Comparison of ENCODE assay signal across 8 mouse cellular contexts in the genomic region with DNA sequence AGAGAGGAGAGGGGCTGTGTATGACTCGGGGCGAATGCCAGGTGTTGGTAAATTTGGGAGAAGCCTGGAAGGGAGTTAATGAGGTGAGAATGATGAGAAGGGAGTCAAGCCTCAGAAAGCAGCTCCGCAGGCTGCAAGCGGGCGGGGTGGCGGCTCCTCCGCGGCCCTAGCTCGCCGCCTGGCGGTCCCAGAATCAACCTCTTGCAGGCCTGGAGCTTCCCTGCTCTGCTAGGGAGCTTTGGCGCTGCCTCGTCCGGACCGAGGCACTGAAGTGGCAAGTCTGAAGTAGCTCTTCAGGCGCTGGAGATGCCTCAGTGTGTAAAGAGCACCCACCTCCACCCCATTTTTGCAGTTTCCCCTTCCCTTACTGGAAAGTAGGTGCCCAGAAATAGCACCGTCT. TPM values are rescaled to one million over a fixed set of nuclear protein-coding genes. Genes with fewer than 3 reads are reported as not detected.
DNase-seq lines count a peak whose midpoint lies in the region; ATAC-seq and TF ChIP-seq lines count a peak whose summit lies in the region.

No protein-coding gene starts in this region.

- no peaks in the 10 kb centered on the region for H3K9me3 ChIP-seq in forebrain, embryonic 11.5 days (ENCODE audit: control insufficient read depth, low read length)
- no peaks in the 10 kb centered on the region for H3K9me3 ChIP-seq in heart, embryonic 15.5 days (replicated peaks)
- no peaks in the 10 kb centered on the region for H3K9me3 ChIP-seq in liver, embryonic 14.5 days (ENCODE audit: control insufficient read depth, low read length)
- no peaks in the 10 kb centered on the region for H3K9me3 ChIP-seq in neural tube, embryonic 13.5 days

- H3K27me3 ChIP-seq in forebrain, embryonic 11.5 days (ENCODE audit: control insufficient read depth, insufficient read depth, low read length), result peaks cover 85% of the 10 kb centered on the region
- H3K27me3 ChIP-seq in heart, embryonic 15.5 days, result peaks cover 42% of the 10 kb centered on the region
- peaks cover 85% of the 10 kb centered on the region for H3K27me3 ChIP-seq in liver, embryonic 14.5 days (ENCODE audit: control insufficient read depth, insufficient read depth, low read length)
- H3K27me3 ChIP-seq in neural tube, embryonic 13.5 days, result peaks cover 91% of the 10 kb centered on the region

- ATAC-seq in forebrain, embryonic 11.5 days (replicated peaks; ENCODE audit: low FRiP score), result peak; percentile 66
- peak; percentile 44; the same call in 1 of the 2 replicates for ATAC-seq in heart, embryonic 15.5 days (replicated peaks; ENCODE audit: insufficient number of reproducible peaks, insufficient read depth, low FRiP score, low read depth)
- ATAC-seq in liver, embryonic 14.5 days (ENCODE audit: insufficient read depth), result peak; percentile 45; the same call in 1 of the 2 replicates
- peak; percentile 78 for ATAC-seq in neural tube, embryonic 13.5 days (ENCODE audit: low read depth)

- H3K36me3 ChIP-seq in forebrain, embryonic 11.5 days (ENCODE audit: control insufficient read depth, insufficient read depth, low read length), result no peaks in the 10 kb centered on the region
- no peaks in the 10 kb centered on the region for H3K36me3 ChIP-seq in heart, embryonic 15.5 days
- no peaks in the 10 kb centered on the region for H3K36me3 ChIP-seq in liver, embryonic 14.5 days (replicated peaks; ENCODE audit: control insufficient read depth, insufficient read depth, low read depth)
- H3K36me3 ChIP-seq in neural tube, embryonic 13.5 days, result no peaks in the 10 kb centered on the region

- H3K4me1 ChIP-seq in forebrain, embryonic 11.5 days (replicated peaks; ENCODE audit: control insufficient read depth, insufficient read depth, low read length), result peaks cover 25% of the 10 kb centered on the region
- peaks cover 75% of the 10 kb centered on the region for H3K4me1 ChIP-seq in heart, embryonic 15.5 days (replicated peaks)
- H3K4me1 ChIP-seq in liver, embryonic 14.5 days (replicated peaks; ENCODE audit: control insufficient read depth in 2 of 2, insufficient read depth in 2 of 2, low read length in 1 of 2), result no peaks in the 10 kb centered on the region
- H3K4me1 ChIP-seq in neural tube, embryonic 13.5 days (replicated peaks), result peaks cover 60% of the 10 kb centered on the region

- TF ChIP-seq EP300 in liver, embryonic 14.5 days (IDR thresholded peaks at IDR 0.05; ENCODE audit: low read depth), result no peak

- 1% methylated on average over 17 of the region's 17 CpGs for WGBS in forebrain, embryonic 11.5 days
- WGBS in heart, embryonic 15.5 days, result under 1% methylated on average over 17 of the region's 17 CpGs
- 2% methylated on average over 17 of the region's 17 CpGs for WGBS in liver, embryonic 14.5 days (ENCODE audit: insufficient replicate concordance)
- under 1% methylated on average over 17 of the region's 17 CpGs for WGBS in neural tube, embryonic 13.5 days

- peak; percentile 81 for DNase-seq in CD4-positive, CD25-positive, alpha-beta regulatory T cell, adult 2 months (ENCODE audit: low read depth, low spot score)
- DNase-seq in brain, embryonic 18.5 days (ENCODE audit: low read depth, low spot score), result peak; percentile 57
- DNase-seq in forebrain, embryonic 11.5 days (ENCODE audit: low spot score), result peak; percentile 91
- DNase-seq in kidney, postnatal 14 days, result peak; percentile 89
- no peak for DNase-seq in liver, embryonic 14.5 days (ENCODE audit: low read depth in 3 of 3, low spot score in 3 of 3)
- peak; percentile 89 for DNase-seq in testis, postnatal 10 days (ENCODE audit: low spot score)

- H3K9ac ChIP-seq in forebrain, embryonic 11.5 days (ENCODE audit: low read length), result no peak overlapping the region
- peak overlapping the region; percentile 32; the same call in 1 of the 2 replicates for H3K9ac ChIP-seq in heart, embryonic 15.5 days
- H3K9ac ChIP-seq in liver, embryonic 14.5 days (replicated peaks), result no peak overlapping the region
- H3K9ac ChIP-seq in neural tube, embryonic 13.5 days, result no peak overlapping the region

- TF ChIP-seq CTCF in liver, embryonic 14.5 days (IDR thresholded peaks at IDR 0.05; ENCODE audit: low read depth), result peak; percentile 71

- H3K27ac ChIP-seq in forebrain, embryonic 11.5 days (ENCODE audit: low read depth, low read length), result no peak overlapping the region
- no peak overlapping the region for H3K27ac ChIP-seq in heart, embryonic 15.5 days
- H3K27ac ChIP-seq in liver, embryonic 14.5 days, result no peak overlapping the region
- no peak overlapping the region for H3K27ac ChIP-seq in neural tube, embryonic 13.5 days (replicated peaks)

- H3K4me2 ChIP-seq in forebrain, embryonic 11.5 days (ENCODE audit: low read depth, low read length, severe bottlenecking), result peak overlapping the region; percentile 88
- H3K4me2 ChIP-seq in heart, embryonic 15.5 days, result peak overlapping the region; percentile 98
- H3K4me2 ChIP-seq in liver, embryonic 14.5 days (ENCODE audit: low read depth), result no peak overlapping the region
- peak overlapping the region; percentile 93 for H3K4me2 ChIP-seq in neural tube, embryonic 13.5 days

- H3K4me3 ChIP-seq in forebrain, embryonic 11.5 days (ENCODE audit: low read depth, low read length), result peak overlapping the region; percentile 42
- H3K4me3 ChIP-seq in heart, embryonic 15.5 days, result peak overlapping the region; percentile 61
- no peak overlapping the region for H3K4me3 ChIP-seq in liver, embryonic 14.5 days (ENCODE audit: insufficient read depth in 1 of 2, low read depth in 2 of 2, low read length in 2 of 2)
- peak overlapping the region; percentile 50 for H3K4me3 ChIP-seq in neural tube, embryonic 13.5 days

RNA-seq across cellular contexts. Expression of gene Wnt11, which starts 3.0 kb away (rescaled TPM):
- polyA plus RNA-seq in forebrain, embryonic 11.5 days (2014; fragmentation: Nextera tagmentation; extraction: Ambion mirVana), result 0.76 and 1.0 TPM in 2 replicates
- 7.0 and 12.5 TPM in 2 replicates for polyA plus RNA-seq in heart, embryonic 15.5 days (2015; fragmentation: Nextera tagmentation; extraction: Ambion mirVana)
- polyA plus RNA-seq in liver, embryonic 14.5 days (2012; rRNA removed), result 0.93 and 0.95 TPM in 2 replicates
- polyA plus RNA-seq in liver, embryonic 14.5 days (2014; fragmentation: Nextera tagmentation; extraction: Ambion mirVana), result 0.46 and 0.48 TPM in 2 replicates
- 2.3 and 5.2 TPM in 2 replicates for polyA plus RNA-seq in neural tube, embryonic 13.5 days (2015; fragmentation: Nextera tagmentation; extraction: Ambion mirVana)

Comparison
In these comparisons a context has a peak if more than half of its experiments do, and no peak if none do; other contexts are left out.
1. DNase-seq: peak in CD4-positive, CD25-positive, alpha-beta regulatory T cell, adult 2 months (single experiment), brain, embryonic 18.5 days (single experiment), forebrain, embryonic 11.5 days (single experiment), kidney, postnatal 14 days (single experiment) and testis, postnatal 10 days (single experiment); none in liver, embryonic 14.5 days (0 of 3).
2. H3K4me3 ChIP-seq: peak in forebrain, embryonic 11.5 days (single experiment), heart, embryonic 15.5 days (single experiment) and neural tube, embryonic 13.5 days (single experiment); none in liver, embryonic 14.5 days (0 of 2).
3. Peak in every context shown above with its lines, with median percentiles within 50 percentile points of each other: ATAC-seq.